ENCODE assay signal across 22 mouse cellular contexts in genomic region chr13:41645483-41645859, GRCm38 (mm10). TPM values are rescaled to one million over a fixed set of nuclear protein-coding genes. Genes with fewer than 3 reads are reported as not detected.
DNase-seq lines count a peak whose midpoint lies in the region; ATAC-seq and TF ChIP-seq lines count a peak whose summit lies in the region.
"Had no signal": no experiment of that assay in that cellular context is flagged by ENCODE, and none has a peak within 500 bp of the region (broad histone marks: within the 10 kb centered on the region; RNA-seq: fewer than 3 reads in every experiment).

No protein-coding gene starts in this region.

- TF ChIP-seq CTCF in heart, adult 2 months (IDR thresholded peaks at IDR 0.05) = no peak
- no peak for TF ChIP-seq CTCF in midbrain, postnatal 0 days (IDR thresholded peaks at IDR 0.05)

- no peaks in the 10 kb centered on the region for H3K27me3 ChIP-seq in heart, embryonic 10.5 days (ENCODE audit: insufficient read depth, poor library complexity, severe bottlenecking)
- no peaks in the 10 kb centered on the region for H3K27me3 ChIP-seq in heart, adult 2 months (ENCODE audit: control insufficient read depth, insufficient read depth, low read length)
- no peaks in the 10 kb centered on the region for H3K27me3 ChIP-seq in hindbrain, embryonic 10.5 days (ENCODE audit: insufficient read depth, poor library complexity, severe bottlenecking)
- no peaks in the 10 kb centered on the region for H3K27me3 ChIP-seq in hindbrain, embryonic 14.5 days (ENCODE audit: control insufficient read depth, insufficient read depth, low read length)
- no peaks in the 10 kb centered on the region for H3K27me3 ChIP-seq in midbrain, embryonic 11.5 days (ENCODE audit: control insufficient read depth, insufficient read depth, low read length)
- no peaks in the 10 kb centered on the region for H3K27me3 ChIP-seq in midbrain, postnatal 0 days (ENCODE audit: insufficient read depth, low read length)
- H3K27me3 ChIP-seq: embryonic facial prominence, embryonic 15.5 days; liver, embryonic 15.5 days; neural tube, embryonic 12.5 days had no signal

- intact Hi-C loops in heart, adult 2 months (cut with DNase I) = loop anchor here (10.0 kb wide), 1 partner anchor 499 kb away; no protein-coding TSS in a partner anchor

- no peak for ATAC-seq in hindbrain, embryonic 14.5 days (ENCODE audit: low FRiP score)
- ATAC-seq in midbrain, embryonic 11.5 days (ENCODE audit: low FRiP score) = no peak
- ATAC-seq in midbrain, postnatal 0 days (ENCODE audit: low FRiP score) = no peak
- ATAC-seq: CD4-positive, CD25-positive, alpha-beta regulatory T cell, adult 4 months; forebrain, embryonic 16.5 days; intestine, postnatal 0 days had no signal

- H3K79me2 ChIP-seq in heart, adult 2 months (replicated peaks; ENCODE audit: control insufficient read depth, insufficient read depth, low read length) = no peaks in the 10 kb centered on the region

- H3K27ac ChIP-seq in heart, embryonic 10.5 days = peak overlapping the region; percentile 90
- H3K27ac ChIP-seq in heart, adult 2 months = no peak overlapping the region
- peak overlapping the region; percentile 64; the same call in 1 of the 2 replicates for H3K27ac ChIP-seq in hindbrain, embryonic 10.5 days
- H3K27ac ChIP-seq in hindbrain, embryonic 14.5 days = no peak overlapping the region
- no peak overlapping the region for H3K27ac ChIP-seq in midbrain, embryonic 11.5 days (ENCODE audit: low read depth, low read length)
- no peak overlapping the region for H3K27ac ChIP-seq in midbrain, postnatal 0 days (ENCODE audit: low read depth, low read length)
- H3K27ac ChIP-seq: embryonic facial prominence, embryonic 15.5 days; limb, embryonic 10.5 days; liver, embryonic 15.5 days; macrophage; neural tube, embryonic 12.5 days had no signal

- peaks cover 53% of the 10 kb centered on the region for H3K4me1 ChIP-seq in heart, embryonic 10.5 days
- H3K4me1 ChIP-seq in heart, adult 2 months (ENCODE audit: control insufficient read depth, insufficient read depth, low read length) = peaks cover 7% of the 10 kb centered on the region
- H3K4me1 ChIP-seq in hindbrain, embryonic 10.5 days (replicated peaks) = peaks cover 50% of the 10 kb centered on the region
- 0 out of 2 replicates have a peak, but pooled peaks cover 6% of the 10 kb centered on the region for H3K4me1 ChIP-seq in hindbrain, embryonic 14.5 days (replicated peaks; ENCODE audit: control insufficient read depth, insufficient read depth, low read length)
- peaks cover 8% of the 10 kb centered on the region; the same call in 1 of the 2 replicates for H3K4me1 ChIP-seq in midbrain, embryonic 11.5 days (ENCODE audit: control insufficient read depth, insufficient read depth, low read length)
- H3K4me1 ChIP-seq in midbrain, postnatal 0 days (ENCODE audit: insufficient read depth, low read length) = no peaks in the 10 kb centered on the region; the same call in 1 of the 2 replicates
- H3K4me1 ChIP-seq: liver, embryonic 15.5 days; neural tube, embryonic 12.5 days had no signal

- H3K9ac ChIP-seq in heart, adult 2 months (ENCODE audit: low read depth, low read length) = no peak overlapping the region
- H3K9ac ChIP-seq in hindbrain, embryonic 14.5 days = no peak overlapping the region
- H3K9ac ChIP-seq in midbrain, embryonic 11.5 days (ENCODE audit: low read length) = no peak overlapping the region
- no peak overlapping the region for H3K9ac ChIP-seq in midbrain, postnatal 0 days (replicated peaks; ENCODE audit: low read length, poor library complexity, severe bottlenecking)
- H3K9ac ChIP-seq: embryonic facial prominence, embryonic 15.5 days; liver, embryonic 15.5 days; neural tube, embryonic 12.5 days had no signal

- H3K36me3 ChIP-seq in heart, embryonic 10.5 days = no peaks in the 10 kb centered on the region
- peaks cover 2% of the 10 kb centered on the region for H3K36me3 ChIP-seq in heart, adult 2 months (ENCODE audit: control insufficient read depth, insufficient read depth, low read length)
- H3K36me3 ChIP-seq in hindbrain, embryonic 10.5 days = no peaks in the 10 kb centered on the region
- H3K36me3 ChIP-seq in hindbrain, embryonic 14.5 days (replicated peaks; ENCODE audit: control insufficient read depth, insufficient read depth) = no peaks in the 10 kb centered on the region
- no peaks in the 10 kb centered on the region for H3K36me3 ChIP-seq in midbrain, embryonic 11.5 days (ENCODE audit: control insufficient read depth, insufficient read depth, low read length)
- no peaks in the 10 kb centered on the region for H3K36me3 ChIP-seq in midbrain, postnatal 0 days (ENCODE audit: insufficient read depth, low read length)
- H3K36me3 ChIP-seq: embryonic facial prominence, embryonic 15.5 days; limb, embryonic 10.5 days; liver, embryonic 15.5 days; neural tube, embryonic 12.5 days had no signal

- TF ChIP-seq POLR2A in heart, adult 2 months (IDR thresholded peaks at IDR 0.05; ENCODE audit: insufficient read depth, low read depth, low read length) = no peak

- DNase-seq in heart, embryonic 10.5 days (ENCODE audit: low spot score) = no peak
- no peak for DNase-seq in heart, adult 2 months
- no peak for DNase-seq in hindbrain, embryonic 10.5 days (ENCODE audit: low spot score)
- no peak for DNase-seq in hindbrain, embryonic 14.5 days (ENCODE audit: low spot score)
- peak; percentile 79 for DNase-seq in midbrain, embryonic 11.5 days (ENCODE audit: low spot score, missing footprints)
- no peak for DNase-seq in midbrain, postnatal 0 days (ENCODE audit: low spot score)
- no peak for DNase-seq in ovary, postnatal 36 days (ENCODE audit: low spot score)
- DNase-seq: adrenal gland, postnatal 14 days; cerebellum, adult 9-10 months; gastrocnemius, postnatal 10 days; kidney, postnatal 25 days; liver; right cerebral cortex, postnatal 4 days had no signal

- H3K4me2 ChIP-seq in hindbrain, embryonic 14.5 days (replicated peaks) = no peak overlapping the region
- H3K4me2 ChIP-seq in midbrain, embryonic 11.5 days = no peak overlapping the region
- no peak overlapping the region for H3K4me2 ChIP-seq in midbrain, postnatal 0 days (ENCODE audit: low read depth, low read length, poor library complexity, severe bottlenecking)
- H3K4me2 ChIP-seq: embryonic facial prominence, embryonic 15.5 days; liver, embryonic 15.5 days; neural tube, embryonic 12.5 days had no signal

- H3K4me3 ChIP-seq in heart, embryonic 10.5 days = no peak overlapping the region
- no peak overlapping the region for H3K4me3 ChIP-seq in heart, adult 2 months
- H3K4me3 ChIP-seq in hindbrain, embryonic 10.5 days = no peak overlapping the region
- H3K4me3 ChIP-seq in hindbrain, embryonic 14.5 days (replicated peaks; ENCODE audit: low read length) = no peak overlapping the region
- H3K4me3 ChIP-seq in midbrain, embryonic 11.5 days (ENCODE audit: low read depth, low read length) = no peak overlapping the region
- no peak overlapping the region for H3K4me3 ChIP-seq in midbrain, postnatal 0 days (ENCODE audit: low read depth, low read length)
- H3K4me3 ChIP-seq: embryonic facial prominence, embryonic 15.5 days; layer of hippocampus, adult 2 months; limb, embryonic 10.5 days; liver, embryonic 15.5 days; neural tube, embryonic 12.5 days had no signal

- TF ChIP-seq EP300 in heart, adult 2 months (IDR thresholded peaks at IDR 0.05; ENCODE audit: insufficient read depth, low read depth, low read length) = no peak

- WGBS in heart, embryonic 10.5 days = 37% methylated on average over 5 of the region's 5 CpGs
- 79% methylated on average over 5 of the region's 5 CpGs for WGBS in heart, adult 2 months
- WGBS in hindbrain, embryonic 10.5 days = 49% methylated on average over 5 of the region's 5 CpGs
- WGBS in hindbrain, embryonic 14.5 days = 51% methylated on average over 5 of the region's 5 CpGs
- 61% methylated on average over 5 of the region's 5 CpGs for WGBS in midbrain, embryonic 11.5 days
- 58% methylated on average over 5 of the region's 5 CpGs for WGBS in midbrain, postnatal 0 days

- no peaks in the 10 kb centered on the region for H3K9me3 ChIP-seq in heart, embryonic 10.5 days
- H3K9me3 ChIP-seq in hindbrain, embryonic 10.5 days = no peaks in the 10 kb centered on the region
- H3K9me3 ChIP-seq in hindbrain, embryonic 14.5 days (ENCODE audit: control insufficient read depth, low read length) = no peaks in the 10 kb centered on the region
- H3K9me3 ChIP-seq in midbrain, embryonic 11.5 days (ENCODE audit: control insufficient read depth, low read length) = no peaks in the 10 kb centered on the region
- H3K9me3 ChIP-seq in midbrain, postnatal 0 days (ENCODE audit: low read length) = no peaks in the 10 kb centered on the region
- H3K9me3 ChIP-seq: embryonic facial prominence, embryonic 15.5 days; limb, embryonic 10.5 days; liver, embryonic 15.5 days; neural tube, embryonic 12.5 days had no signal

RNA-seq across cellular contexts. Expression of gene Tmem170b, which starts 39.8 kb away (rescaled TPM):
- 11.5 and 15.5 TPM in 2 replicates for polyA plus RNA-seq in heart, embryonic 10.5 days (2016; fragmentation: Nextera tagmentation; extraction: Ambion mirVana)
- total RNA-seq in heart, adult 2 months (2021) = 10 to 100 TPM; 22.0 to 27.1 TPM
- polyA plus RNA-seq in heart, adult 2 months (2012; rRNA removed) = 3.6 and 7.1 TPM in 2 replicates
- polyA plus RNA-seq in hindbrain, embryonic 10.5 days (2016; fragmentation: Nextera tagmentation; extraction: Ambion mirVana) = 12.0 and 14.5 TPM in 2 replicates
- 62.4 and 65.9 TPM in 2 replicates for polyA plus RNA-seq in hindbrain, embryonic 14.5 days (2014; fragmentation: Nextera tagmentation; extraction: Ambion mirVana)
- 23.8 and 25.9 TPM in 2 replicates for polyA plus RNA-seq in midbrain, embryonic 11.5 days (2014; fragmentation: Nextera tagmentation; extraction: Ambion mirVana)
- 33.2 and 39.3 TPM in 2 replicates for total RNA-seq in midbrain, postnatal 0 days (2014; rRNA removed)
- polyA plus RNA-seq in midbrain, postnatal 0 days (2015; fragmentation: Nextera tagmentation; extraction: Ambion mirVana) = 37.4 and 39.3 TPM in 2 replicates

Comparison
In these comparisons a context has a peak if more than half of its experiments do, and no peak if none do; other contexts are left out.
1. H3K27ac ChIP-seq: peak in heart, embryonic 10.5 days (single experiment) and hindbrain, embryonic 10.5 days (single experiment); none in heart, adult 2 months (single experiment), hindbrain, embryonic 14.5 days (single experiment), midbrain, embryonic 11.5 days (single experiment) and midbrain, postnatal 0 days (single experiment).